Comparison of ENCODE assay signal across 9 mouse cellular contexts in the genomic region with DNA sequence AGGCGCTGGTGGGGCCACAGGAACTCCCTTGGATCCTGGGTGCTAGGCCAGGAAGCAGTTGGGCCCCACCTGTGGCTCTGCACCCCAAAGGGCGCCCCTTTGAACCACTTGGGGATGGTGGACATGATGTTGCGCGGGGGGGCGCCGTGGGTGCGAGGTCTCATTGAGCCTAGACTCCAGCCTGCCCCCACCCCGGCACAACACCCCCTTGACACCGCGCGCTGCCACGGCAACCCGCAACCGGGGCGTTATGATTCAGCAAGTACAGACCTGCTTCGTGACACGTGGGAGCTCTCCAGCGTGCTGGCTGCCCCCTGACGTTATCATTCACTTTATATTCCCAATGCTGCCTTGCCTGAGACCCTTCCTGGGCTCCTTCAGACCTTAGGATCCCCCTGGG. TPM values are rescaled to one million over a fixed set of nuclear protein-coding genes. Genes with fewer than 3 reads are reported as not detected.
DNase-seq lines count a peak whose midpoint lies in the region; ATAC-seq and TF ChIP-seq lines count a peak whose summit lies in the region.
"Had no signal": no experiment of that assay in that cellular context is flagged by ENCODE, and none has a peak within 500 bp of the region (broad histone marks: within the 10 kb centered on the region; RNA-seq: fewer than 3 reads in every experiment).

Lexm (minus strand) TSS at position 186 of the 400 bp plus-strand sequence.

- DNase-seq in heart, postnatal 0 days (ENCODE audit: low spot score) = no peak
- no peak for DNase-seq in heart, adult 18-20 months
- peak; percentile 40 for DNase-seq in NIH3T3 (ENCODE audit: low read depth)
- peak; percentile 35 for DNase-seq in hindbrain, embryonic 10.5 days (ENCODE audit: low spot score)
- DNase-seq in midbrain, embryonic 10.5 days (ENCODE audit: low spot score) = peak; percentile 34
- peak; percentile 51 for DNase-seq in thymus, postnatal 4 days
- no peak for DNase-seq in layer of hippocampus, postnatal 14 days (ENCODE audit: low spot score in 2 of 2)

- H3K36me3 ChIP-seq in heart, postnatal 0 days (replicated peaks; ENCODE audit: control insufficient read depth, insufficient read depth, low read length) = no peaks in the 10 kb centered on the region
- no peaks in the 10 kb centered on the region for H3K36me3 ChIP-seq in hindbrain, embryonic 10.5 days
- H3K36me3 ChIP-seq in midbrain, embryonic 10.5 days = no peaks in the 10 kb centered on the region

- no peak within 1 kb of the TSS for H3K9ac ChIP-seq in heart, postnatal 0 days (replicated peaks; ENCODE audit: low read depth, low read length)

- no peak within 1 kb of the TSS for H3K4me3 ChIP-seq in heart, postnatal 0 days (ENCODE audit: low read depth, low read length)
- H3K4me3 ChIP-seq in hindbrain, embryonic 10.5 days = peak within 1 kb of the TSS; percentile 43
- H3K4me3 ChIP-seq in midbrain, embryonic 10.5 days = peak within 1 kb of the TSS; percentile 49

- H3K4me1 ChIP-seq in heart, postnatal 0 days (ENCODE audit: control insufficient read depth, insufficient read depth) = no peaks in the 10 kb centered on the region
- H3K4me1 ChIP-seq in hindbrain, embryonic 10.5 days (replicated peaks) = peaks cover 22% of the 10 kb centered on the region
- H3K4me1 ChIP-seq in midbrain, embryonic 10.5 days = peaks cover 21% of the 10 kb centered on the region

- ATAC-seq in heart, postnatal 0 days (ENCODE audit: insufficient read depth, low read depth) = peak; percentile 30; the same call in 1 of the 2 replicates
- no peak for ATAC-seq in erythroid progenitor cell, adult 5-6 weeks (replicated peaks; ENCODE audit: low FRiP score, poor library complexity, severe bottlenecking)

- peaks cover 31% of the 10 kb centered on the region for H3K27me3 ChIP-seq in heart, postnatal 0 days (ENCODE audit: control insufficient read depth, insufficient read depth, low read length)
- H3K27me3 ChIP-seq in hindbrain, embryonic 10.5 days (ENCODE audit: insufficient read depth, poor library complexity, severe bottlenecking) = peaks cover 49% of the 10 kb centered on the region
- H3K27me3 ChIP-seq in midbrain, embryonic 10.5 days (ENCODE audit: low read depth, poor library complexity, severe bottlenecking) = peaks cover 58% of the 10 kb centered on the region

- no peak for TF ChIP-seq EP300 in heart, postnatal 0 days (IDR thresholded peaks at IDR 0.05; ENCODE audit: low read depth)

- peak within 1 kb of the TSS; percentile 28; the same call in 1 of the 2 replicates for H3K4me2 ChIP-seq in heart, postnatal 0 days (ENCODE audit: low read depth, low read length)

- 1% methylated on average over 19 of the region's 19 CpGs for WGBS in heart, postnatal 0 days
- 2% methylated on average over 19 of the region's 19 CpGs for WGBS in hindbrain, embryonic 10.5 days
- WGBS in midbrain, embryonic 10.5 days = 2% methylated on average over 18 of the region's 19 CpGs

- H3K27ac ChIP-seq in heart, postnatal 0 days (ENCODE audit: low read depth) = no peak within 1 kb of the TSS
- H3K27ac ChIP-seq in hindbrain, embryonic 10.5 days = peak within 1 kb of the TSS; percentile 45
- H3K27ac ChIP-seq in midbrain, embryonic 10.5 days (replicated peaks) = peak within 1 kb of the TSS; percentile 39; the same call in 1 of the 2 replicates

- H3K9me3 ChIP-seq in heart, postnatal 0 days (replicated peaks; ENCODE audit: control insufficient read depth, low read length) = no peaks in the 10 kb centered on the region
- H3K9me3 ChIP-seq in hindbrain, embryonic 10.5 days = no peaks in the 10 kb centered on the region
- H3K9me3 ChIP-seq in midbrain, embryonic 10.5 days (replicated peaks) = no peaks in the 10 kb centered on the region

- no peak for TF ChIP-seq CTCF in heart, postnatal 0 days (IDR thresholded peaks at IDR 0.05; ENCODE audit: low read depth)

RNA-seq across cellular contexts. Expression of gene Lexm, which starts in this region (rescaled TPM):
- total RNA-seq in heart, postnatal 0 days (2014; rRNA removed; ENCODE audit: low replicate concordance) = not detected in 2 replicates
- not detected in 2 replicates for polyA plus RNA-seq in heart, postnatal 0 days (2015; fragmentation: Nextera tagmentation; extraction: Ambion mirVana)
- not detected for total RNA-seq in heart, adult 18-20 months (2021)
- 0.14 and 0.25 TPM in 2 replicates for polyA plus RNA-seq in hindbrain, embryonic 10.5 days (2016; fragmentation: Nextera tagmentation; extraction: Ambion mirVana)
- polyA plus RNA-seq in midbrain, embryonic 10.5 days (2016; fragmentation: Nextera tagmentation; extraction: Ambion mirVana) = not detected in 2 replicates
- not detected in 2 replicates for total RNA-seq in erythroid progenitor cell, adult 5-6 weeks (2015; ENCODE audit: low replicate concordance)
- not detected in 2 replicates for total RNA-seq in erythroid progenitor cell, adult 5-6 weeks (2017; ENCODE audit: low replicate concordance)
- total RNA-seq in layer of hippocampus, postnatal 14 days (2021) = not detected
- total RNA-seq: liver, adult 2 months had no signal
- polyA plus RNA-seq: liver, adult 2 months had no signal

Comparison
In these comparisons a context has a peak if more than half of its experiments do, and no peak if none do; other contexts are left out.
1. Peak in ATAC-seq and H3K4me2 ChIP-seq in heart, postnatal 0 days; RNA of the gene not detected or under 1 TPM.
2. Peak in DNase-seq, H3K4me3 ChIP-seq and H3K27ac ChIP-seq in hindbrain, embryonic 10.5 days; RNA of the gene not detected or under 1 TPM.
3. Peak in DNase-seq, H3K4me3 ChIP-seq and H3K27ac ChIP-seq in midbrain, embryonic 10.5 days; RNA of the gene not detected or under 1 TPM.
4. DNase-seq: peak in NIH3T3 (single experiment) and thymus, postnatal 4 days (single experiment); none in heart, postnatal 0 days (single experiment), heart, adult 18-20 months (0 of 2) and layer of hippocampus, postnatal 14 days (0 of 2).